Mouse (Mus musculus): Measurements from ENCODE around the gene Gabrb3. TPM values are rescaled to one million over a fixed set of nuclear protein-coding genes. Genes with fewer than 3 reads are reported as not detected.
A peak's percentile ranks its signal among the peaks of the same experiment; 100 is the strongest.

The Gabrb3 gene
- 0.02 TPM in 1 of 2 replicates, not detected in the other for polyA plus RNA-seq (2015; fragmentation: Nextera tagmentation; extraction: Ambion mirVana)

- WGBS (ENCODE audit: insufficient replicate concordance): 52% methylated on average over 2 of the region's 2 CpGs
- H3K27me3 ChIP-seq (ENCODE audit: control insufficient read depth, insufficient read depth, low read depth, low read length): no peaks in the 10 kb centered on the region
- H3K36me3 ChIP-seq (ENCODE audit: control insufficient read depth, insufficient read depth): no peaks in the 10 kb centered on the region
- H3K4me2 ChIP-seq (ENCODE audit: low read depth, low read length): no peak within 1 kb of the TSS
- no peaks in the 10 kb centered on the region for H3K9me3 ChIP-seq (replicated peaks; ENCODE audit: control insufficient read depth, low read length)
- no peak within 1 kb of the TSS for H3K27ac ChIP-seq (ENCODE audit: low read length)
- H3K4me3 ChIP-seq (ENCODE audit: low read depth, low read length): no peak within 1 kb of the TSS
- no peaks in the 10 kb centered on the region for H3K4me1 ChIP-seq (ENCODE audit: control insufficient read depth, low read depth, low read length)
- no peak within 1 kb of the TSS for H3K9ac ChIP-seq (ENCODE audit: low read depth, low read length)
- ATAC-seq (ENCODE audit: low read depth): no peak
Observed at GRCm38 (mm10) chr7:57419392-57419791, at the start of gene Gabrb3. Gene Gabrb3, plus strand, starts transcription at chr7:57419692.

- H3K36me3 ChIP-seq (ENCODE audit: control insufficient read depth, insufficient read depth): no peaks in the 10 kb centered on the region
- WGBS (ENCODE audit: insufficient replicate concordance): 24% methylated on average over 4 of the region's 4 CpGs
- H3K4me1 ChIP-seq (ENCODE audit: control insufficient read depth, low read depth, low read length): no peaks in the 10 kb centered on the region
- H3K4me2 ChIP-seq (ENCODE audit: low read depth, low read length): no peak overlapping the region
- no peak overlapping the region for H3K9ac ChIP-seq (ENCODE audit: low read depth, low read length)
- no peaks in the 10 kb centered on the region for H3K9me3 ChIP-seq (replicated peaks; ENCODE audit: control insufficient read depth, low read length)
- H3K4me3 ChIP-seq (ENCODE audit: low read depth, low read length): no peak overlapping the region
- H3K27me3 ChIP-seq (ENCODE audit: control insufficient read depth, insufficient read depth, low read depth, low read length): peaks cover 18% of the 10 kb centered on the region
- H3K27ac ChIP-seq (ENCODE audit: low read length): no peak overlapping the region
- no peak for ATAC-seq (ENCODE audit: low read depth)
Observed at GRCm38 (mm10) chr7:57384112-57384511, 35.4 kb upstream of the Gabrb3 start.

- H3K9ac ChIP-seq (ENCODE audit: low read depth, low read length): no peak within 1 kb of the TSS
- 2% methylated on average over 71 of the region's 71 CpGs for WGBS (ENCODE audit: insufficient replicate concordance)
- H3K27me3 ChIP-seq (ENCODE audit: control insufficient read depth, insufficient read depth, low read depth, low read length): peaks cover 18% of the 10 kb centered on the region
- H3K27ac ChIP-seq (ENCODE audit: low read length): no peak within 1 kb of the TSS
- H3K36me3 ChIP-seq (ENCODE audit: control insufficient read depth, insufficient read depth): no peaks in the 10 kb centered on the region
- 0 out of 2 replicates have a peak within 1 kb of the TSS, but pooled peaks have one; percentile 11 for H3K4me3 ChIP-seq (ENCODE audit: low read depth, low read length)
- no peaks in the 10 kb centered on the region for H3K9me3 ChIP-seq (replicated peaks; ENCODE audit: control insufficient read depth, low read length)
- no peak for ATAC-seq (ENCODE audit: low read depth)
- H3K4me2 ChIP-seq (ENCODE audit: low read depth, low read length): no peak within 1 kb of the TSS
- H3K4me1 ChIP-seq (ENCODE audit: control insufficient read depth, low read depth, low read length): no peaks in the 10 kb centered on the region
Observed at GRCm38 (mm10) chr7:57386517-57387340, 32.8 kb upstream of the Gabrb3 start, which contains the start of gene Gabrg3. Gene Gabrg3, minus strand, starts transcription at chr7:57387188.

GRCm38 (mm10) chr7:57387341-57387654, 32.2 kb upstream of the Gabrb3 start:
- Histone ChIP-seq H3K4me3 (ENCODE audit: low read depth, low read length) (no peak overlapping the region), H3K4me2 (ENCODE audit: low read depth, low read length) (no peak overlapping the region)
- ATAC-seq (ENCODE audit: low read depth): no peak

GRCm38 (mm10) chr7:57390046-57390445, 29.4 kb upstream of the Gabrb3 start:
- no peaks in the 10 kb centered on the region for H3K36me3 ChIP-seq (ENCODE audit: control insufficient read depth, insufficient read depth)
- no peak overlapping the region for H3K4me3 ChIP-seq (ENCODE audit: low read depth, low read length)
- no peak overlapping the region for H3K9ac ChIP-seq (ENCODE audit: low read depth, low read length)
- H3K27me3 ChIP-seq (ENCODE audit: control insufficient read depth, insufficient read depth, low read depth, low read length): peaks cover 18% of the 10 kb centered on the region
- H3K4me1 ChIP-seq (ENCODE audit: control insufficient read depth, low read depth, low read length): no peaks in the 10 kb centered on the region
- no peak overlapping the region for H3K27ac ChIP-seq (ENCODE audit: low read length)
- H3K4me2 ChIP-seq (ENCODE audit: low read depth, low read length): no peak overlapping the region
- 24% methylated on average over 4 of the region's 4 CpGs for WGBS (ENCODE audit: insufficient replicate concordance)
- H3K9me3 ChIP-seq (replicated peaks; ENCODE audit: control insufficient read depth, low read length): no peaks in the 10 kb centered on the region
- no peak for ATAC-seq (ENCODE audit: low read depth)

More at GRCm38 (mm10) chr7:57387341-57387654, 32.2 kb upstream of the Gabrb3 start:
- H3K36me3 ChIP-seq (ENCODE audit: control insufficient read depth, insufficient read depth): no peaks in the 10 kb centered on the region
- H3K4me1 ChIP-seq (ENCODE audit: control insufficient read depth, low read depth, low read length): no peaks in the 10 kb centered on the region
- no peaks in the 10 kb centered on the region for H3K9me3 ChIP-seq (replicated peaks; ENCODE audit: control insufficient read depth, low read length)
- peaks cover 18% of the 10 kb centered on the region for H3K27me3 ChIP-seq (ENCODE audit: control insufficient read depth, insufficient read depth, low read depth, low read length)
- no peak overlapping the region for H3K9ac ChIP-seq (ENCODE audit: low read depth, low read length)
- WGBS (ENCODE audit: insufficient replicate concordance): 14% methylated on average over 6 of the region's 6 CpGs
- H3K27ac ChIP-seq (ENCODE audit: low read length): no peak overlapping the region

GRCm38 (mm10) chr7:57393551-57393950, 25.9 kb upstream of the Gabrb3 start:
- no peaks in the 10 kb centered on the region for H3K4me1 ChIP-seq (ENCODE audit: control insufficient read depth, low read depth, low read length)
- H3K4me2 ChIP-seq (ENCODE audit: low read depth, low read length): no peak overlapping the region
- 51% methylated on average over 4 of the region's 4 CpGs for WGBS (ENCODE audit: insufficient replicate concordance)
- H3K9ac ChIP-seq (ENCODE audit: low read depth, low read length): no peak overlapping the region
- no peaks in the 10 kb centered on the region for H3K9me3 ChIP-seq (replicated peaks; ENCODE audit: control insufficient read depth, low read length)
- no peak overlapping the region for H3K27ac ChIP-seq (ENCODE audit: low read length)
- no peaks in the 10 kb centered on the region for H3K36me3 ChIP-seq (ENCODE audit: control insufficient read depth, insufficient read depth)
- ATAC-seq (ENCODE audit: low read depth): no peak
- H3K4me3 ChIP-seq (ENCODE audit: low read depth, low read length): no peak overlapping the region
- H3K27me3 ChIP-seq (ENCODE audit: control insufficient read depth, insufficient read depth, low read depth, low read length): no peaks in the 10 kb centered on the region

GRCm38 (mm10) chr7:57411163-57411562, 8.3 kb upstream of the Gabrb3 start:
- Histone ChIP-seq H3K4me1 (ENCODE audit: control insufficient read depth, low read depth, low read length) (no peaks in the 10 kb centered on the region), H3K9ac (ENCODE audit: low read depth, low read length) (no peak overlapping the region), H3K27me3 (ENCODE audit: control insufficient read depth, insufficient read depth, low read depth, low read length) (no peaks in the 10 kb centered on the region), H3K36me3 (ENCODE audit: control insufficient read depth, insufficient read depth) (no peaks in the 10 kb centered on the region), H3K27ac (ENCODE audit: low read length) (no peak overlapping the region), H3K4me3 (ENCODE audit: low read depth, low read length) (no peak overlapping the region), H3K4me2 (ENCODE audit: low read depth, low read length) (no peak overlapping the region), H3K9me3 (replicated peaks; ENCODE audit: control insufficient read depth, low read length) (no peaks in the 10 kb centered on the region)
- no peak for ATAC-seq (ENCODE audit: low read depth)
- WGBS (ENCODE audit: insufficient replicate concordance): 58% methylated on average over 4 of the region's 4 CpGs

- WGBS (ENCODE audit: insufficient replicate concordance): 23% methylated on average over 1 of the region's 1 CpGs
- Histone ChIP-seq H3K9ac (ENCODE audit: low read depth, low read length) (no peak overlapping the region), H3K4me1 (ENCODE audit: control insufficient read depth, low read depth, low read length) (no peaks in the 10 kb centered on the region), H3K4me3 (ENCODE audit: low read depth, low read length) (no peak overlapping the region), H3K27ac (ENCODE audit: low read length) (no peak overlapping the region), H3K27me3 (ENCODE audit: control insufficient read depth, insufficient read depth, low read depth, low read length) (no peaks in the 10 kb centered on the region), H3K4me2 (ENCODE audit: low read depth, low read length) (no peak overlapping the region), H3K9me3 (replicated peaks; ENCODE audit: control insufficient read depth, low read length) (no peaks in the 10 kb centered on the region), H3K36me3 (ENCODE audit: control insufficient read depth, insufficient read depth) (no peaks in the 10 kb centered on the region)
- ATAC-seq (ENCODE audit: low read depth): no peak
Observed at GRCm38 (mm10) chr7:57412896-57413295, 6.6 kb upstream of the Gabrb3 start.

GRCm38 (mm10) chr7:57421044-57421443, 1.6 kb downstream of the Gabrb3 start:
- H3K27me3 ChIP-seq (ENCODE audit: control insufficient read depth, insufficient read depth, low read depth, low read length): no peaks in the 10 kb centered on the region
- H3K36me3 ChIP-seq (ENCODE audit: control insufficient read depth, insufficient read depth): no peaks in the 10 kb centered on the region
- H3K9ac ChIP-seq (ENCODE audit: low read depth, low read length): no peak overlapping the region
- H3K4me1 ChIP-seq (ENCODE audit: control insufficient read depth, low read depth, low read length): no peaks in the 10 kb centered on the region
- H3K27ac ChIP-seq (ENCODE audit: low read length): no peak overlapping the region
- no peak overlapping the region for H3K4me2 ChIP-seq (ENCODE audit: low read depth, low read length)
- 59% methylated on average over 1 of the region's 1 CpGs for WGBS (ENCODE audit: insufficient replicate concordance)
- no peak for ATAC-seq (ENCODE audit: low read depth)
- H3K4me3 ChIP-seq (ENCODE audit: low read depth, low read length): no peak overlapping the region
- H3K9me3 ChIP-seq (replicated peaks; ENCODE audit: control insufficient read depth, low read length): no peaks in the 10 kb centered on the region
